7 mouse cellular contexts compared by ENCODE assay signal in genomic region chr7:31139765-31140164, GRCm38 (mm10). TPM values are rescaled to one million over a fixed set of nuclear protein-coding genes. Genes with fewer than 3 reads are reported as not detected.
DNase-seq lines count a peak whose midpoint lies in the region; ATAC-seq and TF ChIP-seq lines count a peak whose summit lies in the region.

No protein-coding gene starts in this region.

- no peaks in the 10 kb centered on the region for H3K9me3 ChIP-seq in kidney, embryonic 14.5 days (ENCODE audit: control insufficient read depth, low read length)

- peak; percentile 65 for DNase-seq in 416B (ENCODE audit: low read depth)
- DNase-seq in CD4-positive helper T cell, adult 2 months (ENCODE audit: low read depth, low spot score): peak; percentile 79
- DNase-seq in cerebellum, adult 18-20 months: peak; percentile 79 to 80
- DNase-seq in heart, adult 8-10 months (ENCODE audit: low spot score): peak; percentile 40
- peak; percentile 60 for DNase-seq in lung, postnatal 25 days (ENCODE audit: low spot score)
- peak in 1 of 2 experiments; percentile 74 for DNase-seq in spleen, adult 2 months (ENCODE audit: low read depth in 1 of 2, low spot score in 2 of 2)

- TF ChIP-seq POLR2A in spleen, adult 2 months (IDR thresholded peaks at IDR 0.05; ENCODE audit: low read depth, low read length): no peak

- peak; percentile 84; the same call in 1 of the 2 replicates for TF ChIP-seq CTCF in spleen, adult 2 months (IDR thresholded peaks at IDR 0.05; ENCODE audit: extremely low read depth, insufficient read depth, insufficient read length, insufficient replicate concordance)

- H3K27me3 ChIP-seq in kidney, embryonic 14.5 days (ENCODE audit: control insufficient read depth, insufficient read depth, low read length): no peaks in the 10 kb centered on the region
- H3K27me3 ChIP-seq in spleen, adult 2 months (ENCODE audit: control insufficient read depth, insufficient read depth, low read length): no peaks in the 10 kb centered on the region

- H3K36me3 ChIP-seq in kidney, embryonic 14.5 days (ENCODE audit: control insufficient read depth, insufficient read depth, low read length): peaks cover 90% of the 10 kb centered on the region
- H3K36me3 ChIP-seq in spleen, adult 2 months (ENCODE audit: control insufficient read depth, insufficient read depth, low read length): peaks cover 79% of the 10 kb centered on the region

- ATAC-seq in kidney, embryonic 14.5 days (ENCODE audit: low FRiP score, low TSS enrichment): peak; percentile 46; the same call in 1 of the 2 replicates

- H3K4me2 ChIP-seq in kidney, embryonic 14.5 days (replicated peaks; ENCODE audit: low read depth, low read length): no peak overlapping the region

- H3K4me3 ChIP-seq in kidney, embryonic 14.5 days (ENCODE audit: low read length): no peak overlapping the region
- no peak overlapping the region for H3K4me3 ChIP-seq in spleen, adult 2 months (ENCODE audit: extremely low read depth, insufficient read depth, insufficient read length)

- WGBS in kidney, embryonic 14.5 days: 67% methylated on average over 5 of the region's 5 CpGs
- WGBS in spleen, adult 2 months: 60% methylated on average over 5 of the region's 5 CpGs

- H3K9ac ChIP-seq in kidney, embryonic 14.5 days (ENCODE audit: low read depth, low read length): no peak overlapping the region

- no peaks in the 10 kb centered on the region for H3K4me1 ChIP-seq in kidney, embryonic 14.5 days (ENCODE audit: control insufficient read depth, insufficient read depth, low read length)
- no peaks in the 10 kb centered on the region for H3K4me1 ChIP-seq in spleen, adult 2 months (ENCODE audit: control insufficient read depth, insufficient read depth, insufficient read length)

- no peak overlapping the region for H3K27ac ChIP-seq in kidney, embryonic 14.5 days (ENCODE audit: low read depth, low read length)
- H3K27ac ChIP-seq in spleen, adult 2 months (ENCODE audit: insufficient read depth, low read length): no peak overlapping the region

RNA-seq across cellular contexts. Expression of gene Scn1b, which starts 13.0 kb away (rescaled TPM):
- total RNA-seq in heart, adult 8-10 months (2022): 10 to 100 TPM; 36.1 to 54.8 (median 38.3) TPM
- polyA plus RNA-seq in kidney, embryonic 14.5 days (2014; fragmentation: Nextera tagmentation; extraction: Ambion mirVana): 1.0 and 1.6 TPM in 2 replicates
- polyA plus RNA-seq in spleen, adult 2 months (2012; rRNA removed): 41.6 and 48.4 TPM in 2 replicates

RNA-seq across cellular contexts. Expression of gene Gramd1a, which starts 15.9 kb away (rescaled TPM):
- total RNA-seq in heart, adult 8-10 months (2022): 10 to 100 TPM; 26.6 to 42.2 (median 33.0) TPM
- 50.3 and 61.9 TPM in 2 replicates for polyA plus RNA-seq in kidney, embryonic 14.5 days (2014; fragmentation: Nextera tagmentation; extraction: Ambion mirVana)
- 325 and 338 TPM in 2 replicates for polyA plus RNA-seq in spleen, adult 2 months (2012; rRNA removed)

RNA-seq across cellular contexts. Expression of gene Hpn, which starts 24.7 kb away (rescaled TPM):
- total RNA-seq in heart, adult 8-10 months (2022): 1 to 10 TPM; 2.2 to 3.7 (median 2.6) TPM
- 26.4 and 27.5 TPM in 2 replicates for polyA plus RNA-seq in kidney, embryonic 14.5 days (2014; fragmentation: Nextera tagmentation; extraction: Ambion mirVana)
- polyA plus RNA-seq in spleen, adult 2 months (2012; rRNA removed): 22.1 and 26.8 TPM in 2 replicates

Comparison
In these comparisons a context has a peak if more than half of its experiments do, and no peak if none do; other contexts are left out.
1. RNA of gene Scn1b, which starts 13.0 kb away (polyA plus RNA-seq): 41.6 to 48.4 TPM in spleen, adult 2 months; 1.0 to 1.6 TPM in kidney, embryonic 14.5 days; every median in the first group is over 10 times any median in the second.